Comparison of ENCODE assay signal across 15 mouse cellular contexts in genomic region chr6:49003381-49003780, GRCm38 (mm10). TPM values are rescaled to one million over a fixed set of nuclear protein-coding genes. Genes with fewer than 3 reads are reported as not detected.
DNase-seq lines count a peak whose midpoint lies in the region; ATAC-seq and TF ChIP-seq lines count a peak whose summit lies in the region.
"Had no signal": no experiment of that assay in that cellular context is flagged by ENCODE, and none has a peak within 500 bp of the region (broad histone marks: within the 10 kb centered on the region; RNA-seq: fewer than 3 reads in every experiment).

No protein-coding gene starts in this region.

- no peaks in the 10 kb centered on the region for H3K9me3 ChIP-seq in kidney, embryonic 15.5 days (replicated peaks)
- H3K9me3 ChIP-seq: embryonic facial prominence, embryonic 13.5 days; limb, embryonic 15.5 days; neural tube, embryonic 15.5 days had no signal

- no peaks in the 10 kb centered on the region for H3K27me3 ChIP-seq in kidney, adult 2 months (replicated peaks; ENCODE audit: control insufficient read depth, insufficient read depth, low read length)
- no peaks in the 10 kb centered on the region for H3K27me3 ChIP-seq in kidney, embryonic 15.5 days
- H3K27me3 ChIP-seq: embryonic facial prominence, embryonic 13.5 days; neural tube, embryonic 15.5 days had no signal

- no peak for TF ChIP-seq POLR2A in kidney, adult 2 months (IDR thresholded peaks at IDR 0.05; ENCODE audit: low read depth, low read length)

- WGBS in kidney, adult 2 months, result 32% methylated on average over 4 of the region's 4 CpGs
- 37% methylated on average over 4 of the region's 4 CpGs for WGBS in kidney, embryonic 15.5 days

- H3K4me2 ChIP-seq in kidney, embryonic 15.5 days, result no peak overlapping the region
- H3K4me2 ChIP-seq: embryonic facial prominence, embryonic 13.5 days; limb, embryonic 15.5 days; midbrain, embryonic 11.5 days; neural tube, embryonic 15.5 days had no signal

- peaks cover 2% of the 10 kb centered on the region; the same call in 1 of the 2 replicates for H3K4me1 ChIP-seq in kidney, adult 2 months (ENCODE audit: control insufficient read depth, insufficient read depth, low read length)
- H3K4me1 ChIP-seq in kidney, embryonic 15.5 days, result peaks cover 3% of the 10 kb centered on the region

- no peak; the same call in 1 of the 2 replicates for TF ChIP-seq CTCF in kidney, adult 2 months (conservative IDR thresholded peaks at IDR 0.05; ENCODE audit: insufficient read depth, insufficient read length, low read depth, low read length)

- ATAC-seq in kidney, embryonic 15.5 days (replicated peaks; ENCODE audit: low FRiP score), result no peak

- no peak overlapping the region for H3K9ac ChIP-seq in kidney, embryonic 15.5 days
- H3K9ac ChIP-seq: embryonic facial prominence, embryonic 13.5 days; limb, embryonic 15.5 days; neural tube, embryonic 15.5 days had no signal

- DNase-seq in adrenal gland, postnatal 10 days, result peak; percentile 37
- DNase-seq in adrenal gland, adult 18-20 months (ENCODE audit: low spot score in 2 of 2), result no peak
- DNase-seq in kidney, adult 2 months, result peak; percentile 34
- peak; percentile 30 to 32 for DNase-seq in right cerebral cortex, adult 2 months (ENCODE audit: low spot score in 2 of 2)
- DNase-seq in right cerebral cortex, postnatal 25 days, result no peak
- no peak for DNase-seq in thymus, postnatal 0 days (ENCODE audit: low spot score)
- DNase-seq in layer of hippocampus, adult 9-11 months, result no peak
- DNase-seq: gastrocnemius, postnatal 10 days; heart, postnatal 36 days had no signal

- no peaks in the 10 kb centered on the region for H3K36me3 ChIP-seq in kidney, adult 2 months (ENCODE audit: control insufficient read depth, insufficient read depth, low read length)
- H3K36me3 ChIP-seq in kidney, embryonic 15.5 days, result no peaks in the 10 kb centered on the region
- H3K36me3 ChIP-seq: embryonic facial prominence, embryonic 13.5 days; limb, embryonic 15.5 days; neural tube, embryonic 15.5 days had no signal

- no peak overlapping the region for H3K4me3 ChIP-seq in kidney, adult 2 months (ENCODE audit: insufficient read depth, low read depth, low read length)
- no peak overlapping the region for H3K4me3 ChIP-seq in kidney, embryonic 15.5 days (replicated peaks)
- H3K4me3 ChIP-seq: embryonic facial prominence, embryonic 13.5 days; limb, embryonic 15.5 days; neural tube, embryonic 15.5 days had no signal

- no peak overlapping the region for H3K27ac ChIP-seq in kidney, adult 2 months (ENCODE audit: insufficient read depth, low read depth, low read length)
- no peak overlapping the region for H3K27ac ChIP-seq in kidney, embryonic 15.5 days
- H3K27ac ChIP-seq: embryonic facial prominence, embryonic 13.5 days; limb, embryonic 15.5 days; neural tube, embryonic 15.5 days had no signal

RNA-seq across cellular contexts. Expression of gene Svs1, which starts 16.7 kb away (rescaled TPM):
- total RNA-seq in adrenal gland, postnatal 10 days (2021), result not detected
- not detected for total RNA-seq in adrenal gland, adult 18-20 months (2021)
- 0.05 TPM in 1 of 2 replicates, not detected in the other for polyA plus RNA-seq in kidney, adult 2 months (2012; rRNA removed)
- not detected in 2 replicates for polyA plus RNA-seq in kidney, embryonic 15.5 days (2015; fragmentation: Nextera tagmentation; extraction: Ambion mirVana)
- not detected in 2 replicates for polyA plus RNA-seq in thymus, postnatal 0 days (2015; fragmentation: Nextera tagmentation; extraction: Ambion mirVana)
- total RNA-seq: gastrocnemius, postnatal 10 days; heart, postnatal 36 days had no signal
- polyA plus RNA-seq: embryonic facial prominence, embryonic 13.5 days; limb, embryonic 15.5 days; midbrain, embryonic 11.5 days; neural tube, embryonic 15.5 days; spleen, adult 2 months had no signal

RNA-seq across cellular contexts. Expression of gene Doxl2, which starts 28.6 kb away (rescaled TPM):
- total RNA-seq in adrenal gland, postnatal 10 days (2021), result not detected
- total RNA-seq in adrenal gland, adult 18-20 months (2021), result not detected
- not detected in 2 replicates for polyA plus RNA-seq in kidney, adult 2 months (2012; rRNA removed)
- polyA plus RNA-seq in kidney, embryonic 15.5 days (2015; fragmentation: Nextera tagmentation; extraction: Ambion mirVana), result not detected in 2 replicates
- 0.18 TPM in 1 of 2 replicates, not detected in the other for polyA plus RNA-seq in thymus, postnatal 0 days (2015; fragmentation: Nextera tagmentation; extraction: Ambion mirVana)
- total RNA-seq: gastrocnemius, postnatal 10 days; heart, postnatal 36 days had no signal
- polyA plus RNA-seq: embryonic facial prominence, embryonic 13.5 days; limb, embryonic 15.5 days; midbrain, embryonic 11.5 days; neural tube, embryonic 15.5 days had no signal

RNA-seq across cellular contexts. Expression of gene Gpnmb, which starts 33.0 kb away (rescaled TPM):
- under 1 TPM; 0.55 to 0.84 TPM for total RNA-seq in adrenal gland, postnatal 10 days (2021)
- total RNA-seq in adrenal gland, adult 18-20 months (2021), result 10 to 100 TPM in 1 of 2 experiments, under 1 TPM in 1; 0.80 to 37.2 TPM
- 1.2 and 1.7 TPM in 2 replicates for polyA plus RNA-seq in kidney, adult 2 months (2012; rRNA removed)
- polyA plus RNA-seq in kidney, embryonic 15.5 days (2015; fragmentation: Nextera tagmentation; extraction: Ambion mirVana), result 0.38 and 1.1 TPM in 2 replicates
- 0.74 and 0.96 TPM in 2 replicates for polyA plus RNA-seq in thymus, postnatal 0 days (2015; fragmentation: Nextera tagmentation; extraction: Ambion mirVana)

Comparison
In these comparisons a context has a peak if more than half of its experiments do, and no peak if none do; other contexts are left out.
1. DNase-seq: peak in adrenal gland, postnatal 10 days (single experiment), kidney, adult 2 months (single experiment) and right cerebral cortex, adult 2 months (2 of 2); none in adrenal gland, adult 18-20 months (0 of 2), right cerebral cortex, postnatal 25 days (single experiment), thymus, postnatal 0 days (single experiment) and layer of hippocampus, adult 9-11 months (single experiment).